Mouse (Mus musculus) brain, embryonic 14.5 days (tissue): ENCODE results near the gene Prkci. TPM values are rescaled to one million over a fixed set of nuclear protein-coding genes. Genes with fewer than 3 reads are reported as not detected.

Experiments
- DNase-seq: peaks from one replicate; pipeline ENCODE4 v3.0.0-alpha.2; 2011; ENCODE audit warnings: low read depth
- CTCF ChIP-seq: fragments of 200-500 bp; IDR thresholded peaks from 2 replicates; pipeline ENCODE4 v1.5.1; 2012; ENCODE audit warnings: inconsistent platforms, mild to moderate bottlenecking, moderate library complexity, borderline replicate concordance; ENCODE audit not compliant: insufficient read depth, insufficient read length; ENCODE audit errors: extremely low read depth
- POLR2A ChIP-seq: fragments of 200-500 bp; IDR thresholded peaks from 2 replicates; pipeline ENCODE4 v1.6.1; 2012; ENCODE audit warnings: mild to moderate bottlenecking, inconsistent platforms, borderline replicate concordance; ENCODE audit not compliant: poor library complexity, insufficient read depth, insufficient read length, severe bottlenecking; ENCODE audit errors: extremely low read depth
- polyA plus RNA-seq: library from polyadenylated mRNA; depleted of rRNA; stranded (reverse); fragments of >200 nt; gene quantifications from 2 replicates; pipeline ENCODE4 v1.2.3, GENCODE M21; 2012

Prkci gene
- polyA plus RNA-seq, 1 experiment: 41.7 TPM

DNA sequence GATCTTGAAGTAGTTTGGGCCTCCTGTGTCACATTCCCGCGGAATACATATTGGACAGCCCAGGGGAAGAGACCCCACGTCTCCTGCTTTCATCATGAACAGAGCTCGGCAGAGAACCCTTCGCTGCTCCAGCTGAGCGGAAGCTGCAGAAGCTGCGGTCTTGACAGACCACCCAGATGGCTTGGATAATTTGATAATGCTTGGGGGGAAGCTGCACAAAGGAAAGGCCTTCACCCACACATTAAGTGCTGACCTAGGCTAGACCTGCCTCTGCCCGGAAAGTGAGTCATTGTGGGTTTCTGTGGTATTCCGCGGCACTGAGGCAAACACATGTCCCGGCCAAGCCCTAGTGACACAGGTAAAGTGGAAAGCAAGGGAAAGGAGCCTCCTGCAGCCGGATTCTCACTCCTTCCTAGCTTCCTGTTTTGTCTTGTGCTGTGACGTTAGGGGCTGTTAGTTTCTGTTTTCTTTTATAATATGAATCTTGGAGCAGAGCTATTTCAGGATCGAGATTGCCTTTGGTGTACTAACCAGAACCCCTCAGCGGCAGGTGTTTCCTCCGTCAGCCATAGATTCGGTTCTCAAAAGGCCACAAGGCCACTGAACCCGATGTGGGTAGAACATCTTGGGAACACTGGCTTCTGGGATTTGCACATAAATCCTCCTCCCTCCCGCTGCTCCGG lies 65.7 kb downstream of the Prkci start:
- no peak for DNase-seq
- TF ChIP-seq POLR2A (no peak), CTCF (no peak)

- no peak for DNase-seq
- TF ChIP-seq POLR2A: no peak
- peak; percentile 31; the same call in 1 of the 2 replicates for TF ChIP-seq CTCF
These were observed 66.2 kb downstream of the Prkci start for GRCm38 (mm10) chr3:31061786-31062120.

DNA sequence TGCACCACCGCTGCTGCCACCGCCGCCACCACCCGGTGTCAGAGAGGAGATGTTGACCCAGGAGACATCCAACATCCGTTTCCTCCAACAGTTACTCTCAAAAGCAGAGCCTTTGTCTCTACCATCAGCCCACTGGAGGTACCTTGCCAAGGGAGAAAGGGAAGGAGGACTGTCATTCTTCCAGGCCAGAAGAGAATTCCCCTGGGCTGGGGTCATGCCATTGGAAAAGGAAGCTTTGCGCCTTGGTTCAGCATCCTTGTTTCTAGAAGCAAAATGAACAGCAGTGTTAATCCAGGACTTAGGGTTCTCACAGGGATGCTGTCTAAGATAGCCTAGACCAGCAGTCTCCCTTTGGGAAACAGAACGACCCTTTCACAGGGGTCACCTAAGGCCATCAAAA lies 66.8 kb downstream of the Prkci start:
- no peak for TF ChIP-seq CTCF
- TF ChIP-seq POLR2A: no peak
- DNase-seq: no peak

DNA sequence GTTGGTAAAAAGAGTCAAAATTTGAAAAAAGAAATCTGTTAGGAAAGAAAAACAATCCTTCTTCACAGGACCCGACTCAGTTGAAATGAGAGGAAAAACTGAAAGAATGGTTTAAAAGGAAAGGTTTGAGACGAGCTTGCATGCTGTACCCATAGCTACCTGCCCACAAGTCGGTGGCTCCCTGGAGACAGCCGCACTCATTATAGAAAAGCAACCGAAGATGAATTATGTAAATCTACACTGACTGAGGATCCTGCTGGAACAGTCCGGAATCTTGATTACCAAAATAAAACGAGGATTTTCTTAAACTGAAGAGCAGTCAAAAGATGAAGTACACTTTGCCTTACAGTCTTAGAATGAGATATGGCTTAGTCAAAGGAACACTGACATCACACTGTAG lies 72.9 kb downstream of the Prkci start:
- no peak for DNase-seq
- TF ChIP-seq CTCF (no peak), POLR2A (no peak)

- DNase-seq: no peak
- TF ChIP-seq POLR2A (no peak), CTCF (no peak)
These were observed 76.3 kb downstream of the Prkci start for GRCm38 (mm10) chr3:31071804-31072203.

DNA sequence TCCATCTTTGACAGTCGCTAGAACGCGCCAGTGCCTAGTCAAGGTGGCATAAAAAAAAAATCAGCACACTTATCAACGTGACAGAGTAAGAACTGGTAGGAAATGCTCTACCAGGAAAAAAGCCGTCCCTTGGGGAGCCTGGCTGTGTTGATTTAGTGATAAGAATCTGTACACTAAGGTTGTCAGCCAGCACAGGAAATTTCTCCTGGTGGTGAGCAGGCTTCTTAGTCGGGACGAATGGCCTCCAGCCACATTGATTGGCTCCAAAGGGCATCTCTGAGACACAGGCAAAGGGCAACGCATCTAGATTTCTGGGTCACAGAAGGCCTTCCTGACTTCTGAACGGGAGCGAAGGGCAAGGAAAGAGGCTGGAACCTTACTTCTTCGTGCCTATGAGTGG lies 80.3 kb downstream of the Prkci start:
- DNase-seq: no peak
- TF ChIP-seq POLR2A: no peak

DNA sequence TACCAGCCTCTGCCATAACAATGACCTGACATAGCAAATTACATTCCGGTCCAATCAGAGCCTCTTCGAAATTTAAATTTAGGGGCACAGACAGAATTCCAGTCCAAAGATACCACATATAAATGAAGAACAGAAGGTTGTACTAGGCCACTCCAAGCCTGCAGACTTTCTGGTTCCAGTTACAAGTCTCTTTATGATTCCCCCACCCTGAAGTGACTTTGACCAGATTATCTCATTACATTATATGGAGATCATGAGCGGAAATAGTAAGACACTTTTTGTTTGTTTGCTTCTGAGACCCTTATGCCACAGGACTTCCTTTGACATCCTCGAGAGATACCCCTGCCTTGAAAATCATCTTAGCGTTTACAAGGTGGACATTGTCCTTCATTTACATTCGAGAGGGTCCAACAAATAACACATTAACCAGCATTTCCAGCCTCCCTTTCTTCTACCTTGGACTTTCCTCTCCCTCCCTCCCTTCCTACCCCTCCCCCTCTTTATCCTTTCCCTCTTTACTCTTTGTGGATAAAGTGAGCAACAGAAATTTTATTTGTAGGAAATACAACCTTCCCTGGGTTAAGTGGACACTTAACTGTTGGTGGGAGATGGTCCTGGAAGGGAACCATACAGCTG lies 81.6 kb downstream of the Prkci start:
- DNase-seq: no peak
- no peak for TF ChIP-seq CTCF
- TF ChIP-seq POLR2A: no peak

DNA sequence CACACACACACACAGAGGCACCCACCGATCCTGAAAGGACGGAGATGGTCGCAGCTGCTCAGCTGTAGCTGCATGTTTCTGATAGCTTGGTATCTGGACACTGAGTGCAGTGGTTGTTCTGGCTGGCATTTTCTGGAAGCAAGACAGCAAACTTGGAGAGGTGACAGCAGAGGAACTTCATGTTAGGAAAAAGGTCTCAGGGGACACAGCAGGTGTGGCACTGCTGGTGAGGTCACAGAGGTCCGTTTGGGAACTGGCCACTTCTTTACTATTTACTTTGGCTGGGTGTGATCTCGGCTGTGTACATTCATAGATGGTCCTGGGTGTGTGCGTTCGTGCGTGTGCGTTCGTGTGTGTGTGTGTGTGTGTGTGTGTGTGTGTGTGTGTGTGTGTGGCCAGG lies 83.9 kb downstream of the Prkci start:
- DNase-seq: no peak
- TF ChIP-seq POLR2A (no peak), CTCF (no peak)

DNA sequence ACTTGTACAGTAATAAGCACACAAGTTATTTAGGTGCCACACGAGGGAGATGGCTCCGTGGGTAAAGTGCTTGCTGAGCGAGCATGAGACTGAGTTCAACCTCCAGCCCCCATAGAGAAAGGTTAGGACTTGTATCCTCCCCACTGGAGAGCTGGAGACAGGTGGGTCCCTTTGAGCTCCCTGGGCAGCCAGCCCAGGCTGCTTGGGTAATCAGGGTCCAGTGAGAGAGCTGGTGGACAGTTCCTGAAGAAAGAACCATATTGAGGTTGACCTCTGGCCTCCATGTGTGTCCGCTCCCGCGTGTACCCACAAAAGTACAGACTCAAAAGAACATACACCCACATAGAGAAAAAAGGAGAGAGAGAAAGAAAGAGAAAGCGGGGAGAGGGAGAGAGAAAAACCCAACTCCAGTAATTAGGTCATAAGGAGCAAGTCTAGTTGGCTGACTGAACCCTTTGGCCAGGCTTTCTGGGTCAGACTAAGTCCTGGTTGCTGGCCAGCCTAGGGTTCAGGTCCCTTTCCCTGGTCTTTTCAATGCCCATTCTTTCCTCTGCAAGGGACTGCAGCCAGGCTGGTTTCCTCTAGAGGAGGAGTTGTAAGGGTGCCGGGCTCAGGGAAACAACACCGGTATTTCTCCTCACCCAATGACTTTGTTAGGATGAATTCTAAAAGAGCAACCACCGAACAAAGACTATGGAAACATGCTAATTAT lies 85.4 kb downstream of the Prkci start:
- no peak for DNase-seq

GRCm38 (mm10) chr3:31082838-31083506 lies 87.4 kb downstream of the Prkci start:
- no peak for DNase-seq
- TF ChIP-seq POLR2A (no peak), CTCF (no peak)

More for the DNA sequence above, 85.4 kb downstream of the Prkci start:
- TF ChIP-seq POLR2A: no peak
- no peak for TF ChIP-seq CTCF

- TF ChIP-seq CTCF (no peak), POLR2A (no peak)
- peak; percentile 83 for DNase-seq
These were observed 88.1 kb downstream of the Prkci start for GRCm38 (mm10) chr3:31083507-31084245.
